Mouse (Mus musculus) brain, embryonic 14.5 days (tissue): Measurements from ENCODE around the gene Spata48.

Experiments used
- CTCF ChIP-seq: fragments of 200-500 bp; IDR thresholded peaks from 2 replicates; pipeline ENCODE4 v1.5.1; 2012; ENCODE audit warnings: inconsistent platforms, mild to moderate bottlenecking, moderate library complexity, borderline replicate concordance; ENCODE audit not compliant: insufficient read depth, insufficient read length; ENCODE audit errors: extremely low read depth
- POLR2A ChIP-seq: fragments of 200-500 bp; IDR thresholded peaks from 2 replicates; pipeline ENCODE4 v1.6.1; 2012; ENCODE audit warnings: mild to moderate bottlenecking, inconsistent platforms, borderline replicate concordance; ENCODE audit not compliant: poor library complexity, insufficient read depth, insufficient read length, severe bottlenecking; ENCODE audit errors: extremely low read depth

DNA sequence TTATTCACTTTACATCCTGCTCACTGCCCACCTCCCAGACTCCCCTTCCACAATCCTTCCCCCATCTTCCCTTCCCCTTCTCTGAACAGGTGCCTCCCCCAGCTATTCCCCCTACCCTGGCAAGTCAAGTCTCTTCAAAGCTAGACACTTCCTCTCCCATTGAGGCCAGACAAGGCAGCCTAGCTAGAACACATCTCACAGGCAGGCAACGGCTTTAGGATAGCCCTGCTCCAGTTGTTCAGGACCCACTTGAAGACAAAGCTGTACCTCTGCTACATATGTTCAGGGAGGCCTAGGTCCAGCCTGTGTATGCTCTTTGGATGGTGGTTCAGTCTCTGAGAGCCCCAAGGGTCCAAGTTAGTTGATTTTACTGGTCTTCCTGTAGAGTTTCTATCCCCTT, 94.3 kb downstream of the Spata48 start:
- TF ChIP-seq POLR2A (no peak), CTCF (no peak)
